Mouse (Mus musculus): ENCODE data around the gene Mitd1. TPM values are rescaled to one million over a fixed set of nuclear protein-coding genes. Genes with fewer than 3 reads are reported as not detected.

The Mitd1 gene
- 15.3 and 22.1 TPM in 2 replicates for polyA plus RNA-seq (2015; fragmentation: Nextera tagmentation; extraction: Ambion mirVana)

DNA sequence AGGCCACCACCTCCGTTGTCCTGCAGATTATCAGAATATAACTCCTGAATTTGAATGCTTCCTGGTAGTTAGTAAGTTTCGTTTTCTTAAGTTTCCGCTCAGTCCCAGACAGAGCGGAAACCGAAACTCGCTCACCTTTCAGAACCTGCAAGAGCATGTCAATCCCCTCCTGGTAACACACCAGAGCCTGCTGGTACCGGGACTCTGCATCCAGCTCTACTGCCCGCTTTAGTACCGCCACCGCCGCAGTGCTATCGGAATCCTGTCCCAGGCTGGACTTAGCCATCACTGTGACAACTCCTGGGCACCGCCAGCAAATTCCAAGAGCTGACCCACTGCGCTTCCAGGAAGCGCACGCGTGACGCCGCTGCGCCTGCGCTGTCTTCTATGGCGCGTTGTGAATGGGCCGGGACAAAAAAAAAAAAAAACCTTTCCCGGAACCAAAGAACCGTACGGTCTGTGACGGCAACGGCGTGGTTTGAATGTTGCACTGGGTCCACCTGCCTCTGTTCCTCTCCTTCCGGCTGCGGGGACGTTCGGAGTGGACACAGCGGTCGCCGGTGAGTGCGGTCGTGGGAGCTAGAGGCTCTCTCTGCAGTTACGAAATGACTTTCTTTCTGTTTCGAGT is at the start of gene Mitd1, which contains the start of gene Mrpl30:
TSS of gene Mitd1 (minus strand) at position 387 of the 628 bp plus-strand sequence.
TSS of gene Mrpl30 (plus strand) at position 453 of the 628 bp plus-strand sequence.
- peak within 1 kb of the TSS; percentile 62 for H3K9ac ChIP-seq (replicated peaks)
- H3K27me3 ChIP-seq (replicated peaks) = no peaks in the 10 kb centered on the region
- peak within 1 kb of the TSS; percentile 78 for H3K4me2 ChIP-seq
- peaks cover 13% of the 10 kb centered on the region for H3K36me3 ChIP-seq
- peaks cover 25% of the 10 kb centered on the region for H3K4me1 ChIP-seq
- ATAC-seq (ENCODE audit: low FRiP score) = peak; percentile 92
- no peaks in the 10 kb centered on the region for H3K9me3 ChIP-seq (replicated peaks)
- under 1% methylated on average over 41 of the region's 41 CpGs for WGBS
- H3K4me3 ChIP-seq (replicated peaks) = peak within 1 kb of the TSS; percentile 76
- H3K27ac ChIP-seq (replicated peaks) = peak within 1 kb of the TSS; percentile 81

DNA sequence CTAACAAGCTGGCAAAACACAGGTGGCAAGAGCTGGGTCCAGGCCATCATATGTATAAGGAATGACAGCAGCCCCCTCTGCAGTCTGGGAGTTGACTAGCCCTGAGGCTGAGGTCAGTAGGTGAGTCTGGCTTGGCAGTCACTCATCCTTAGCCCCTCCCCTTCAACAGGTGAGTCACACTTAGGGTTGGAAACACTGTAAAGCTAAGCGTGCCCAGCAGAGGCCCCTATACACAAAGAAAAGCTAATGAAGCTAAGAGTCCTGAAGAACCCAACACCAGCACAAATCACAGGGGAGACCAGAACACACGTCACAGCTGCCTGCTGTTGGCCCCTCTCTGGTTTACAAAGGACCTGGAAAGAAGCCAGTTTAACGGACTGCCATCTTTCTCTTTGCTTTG is 41.6 kb upstream of the Mitd1 start:
- no peak for ATAC-seq (ENCODE audit: low FRiP score)
- Histone ChIP-seq H3K4me2 (no peak overlapping the region), H3K9ac (replicated peaks) (no peak overlapping the region), H3K9me3 (replicated peaks) (no peaks in the 10 kb centered on the region), H3K27me3 (replicated peaks) (no peaks in the 10 kb centered on the region), H3K4me1 (no peaks in the 10 kb centered on the region), H3K27ac (replicated peaks) (no peak overlapping the region), H3K4me3 (replicated peaks) (no peak overlapping the region), H3K36me3 (no peaks in the 10 kb centered on the region)
- WGBS = 20% methylated on average over 3 of the region's 3 CpGs

DNA sequence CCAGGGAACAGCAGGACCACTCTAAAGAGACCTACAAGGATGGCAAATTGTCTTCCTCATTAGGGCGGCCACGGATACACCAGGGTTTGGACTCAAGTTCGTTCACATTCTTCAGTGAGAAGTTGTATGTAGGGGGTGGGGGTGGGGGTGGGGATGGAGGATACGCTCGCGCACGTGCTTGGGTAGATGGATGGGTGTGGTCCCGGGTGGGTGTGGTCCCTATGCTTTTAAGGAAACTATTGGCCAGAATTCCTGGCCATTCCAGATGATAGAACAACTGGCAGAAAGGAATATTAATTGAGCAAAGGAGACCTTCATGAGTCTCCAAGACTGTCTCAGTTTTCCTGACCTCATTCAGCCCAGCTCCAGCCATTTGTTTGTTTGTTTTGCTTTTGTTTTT is 35.8 kb upstream of the Mitd1 start:
- Histone ChIP-seq H3K4me3 (replicated peaks) (no peak overlapping the region), H3K9me3 (replicated peaks) (no peaks in the 10 kb centered on the region), H3K36me3 (no peaks in the 10 kb centered on the region), H3K4me1 (no peaks in the 10 kb centered on the region; the same call in 1 of the 2 replicates), H3K27ac (replicated peaks) (no peak overlapping the region), H3K27me3 (replicated peaks) (no peaks in the 10 kb centered on the region), H3K9ac (replicated peaks) (no peak overlapping the region), H3K4me2 (no peak overlapping the region)
- no peak for ATAC-seq (ENCODE audit: low FRiP score)
- WGBS = 84% methylated on average over 8 of the region's 8 CpGs

DNA sequence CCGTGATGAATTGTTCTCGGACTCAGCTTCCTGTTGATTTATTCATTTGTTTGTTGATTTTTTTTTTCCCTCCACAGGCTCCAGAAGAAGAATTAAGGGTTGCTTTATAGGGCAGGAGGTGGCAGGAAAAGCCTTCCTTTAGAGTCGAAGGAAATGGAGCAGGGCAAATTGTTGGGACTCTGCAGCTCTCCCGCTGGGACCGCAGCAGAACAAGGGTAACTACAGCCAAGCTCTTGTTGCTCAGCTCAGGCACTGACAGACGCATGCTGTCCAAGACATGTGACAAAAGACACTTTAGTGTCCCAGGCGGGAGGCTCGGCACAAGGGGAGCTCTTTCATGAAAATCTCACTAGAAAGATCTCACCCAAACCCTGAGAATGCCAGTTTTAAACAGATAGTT is 32.3 kb upstream of the Mitd1 start:
- Histone ChIP-seq H3K27me3 (replicated peaks) (no peaks in the 10 kb centered on the region), H3K4me3 (replicated peaks) (no peak overlapping the region)
- 40% methylated on average over 8 of the region's 8 CpGs for WGBS

DNA sequence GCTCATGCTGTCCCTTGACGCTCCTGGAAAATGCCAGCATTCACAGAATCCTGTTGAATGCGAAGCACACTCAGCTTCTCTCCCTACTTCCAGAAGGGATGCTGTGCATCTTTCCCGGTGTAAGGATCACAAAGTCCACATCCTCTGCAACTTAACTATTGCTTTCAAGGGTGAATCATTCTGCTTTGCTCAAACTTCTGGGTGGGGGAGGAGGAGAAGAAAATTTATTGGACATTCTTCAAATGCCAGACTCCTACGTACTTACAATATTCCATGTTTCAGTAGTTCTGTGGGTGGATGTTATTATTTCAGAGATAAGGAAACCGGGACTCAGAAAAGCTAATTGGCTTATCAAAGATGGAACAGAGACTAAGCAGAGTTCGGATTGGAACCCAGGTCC is 27.9 kb upstream of the Mitd1 start:
- ATAC-seq (ENCODE audit: low FRiP score) = no peak
- Histone ChIP-seq H3K36me3 (no peaks in the 10 kb centered on the region), H3K9me3 (replicated peaks) (no peaks in the 10 kb centered on the region), H3K27ac (replicated peaks) (no peak overlapping the region), H3K27me3 (replicated peaks) (no peaks in the 10 kb centered on the region), H3K9ac (replicated peaks) (no peak overlapping the region), H3K4me3 (replicated peaks) (no peak overlapping the region), H3K4me1 (no peaks in the 10 kb centered on the region; the same call in 1 of the 2 replicates), H3K4me2 (no peak overlapping the region)
- WGBS = 82% methylated on average over 6 of the region's 6 CpGs

More for the DNA sequence above, 32.3 kb upstream of the Mitd1 start:
- Histone ChIP-seq H3K4me1 (no peaks in the 10 kb centered on the region; the same call in 1 of the 2 replicates), H3K9me3 (replicated peaks) (no peaks in the 10 kb centered on the region), H3K27ac (replicated peaks) (no peak overlapping the region), H3K9ac (replicated peaks) (no peak overlapping the region), H3K36me3 (no peaks in the 10 kb centered on the region), H3K4me2 (no peak overlapping the region)
- ATAC-seq (ENCODE audit: low FRiP score) = no peak

DNA sequence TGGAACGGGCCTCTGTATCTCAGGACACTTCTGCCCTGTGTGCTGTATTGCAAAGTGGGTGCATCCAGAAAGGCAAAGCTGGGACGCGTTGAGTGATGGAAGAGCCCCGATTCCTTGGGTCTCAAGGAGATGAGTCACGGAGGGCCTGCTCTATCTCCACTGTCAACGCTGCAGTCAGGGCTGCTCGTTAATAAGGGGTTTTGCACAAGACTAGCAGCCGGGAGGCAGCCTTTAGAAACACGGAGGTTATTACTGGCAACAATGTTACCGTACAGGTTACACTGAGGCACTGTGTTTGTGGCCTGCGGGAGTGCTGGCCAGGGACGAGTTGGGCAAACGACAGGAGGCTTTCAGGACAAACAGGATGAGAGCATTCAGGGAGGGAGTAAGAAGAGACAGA is 27.5 kb upstream of the Mitd1 start:
- H3K9me3 ChIP-seq (replicated peaks) = no peaks in the 10 kb centered on the region
- no peaks in the 10 kb centered on the region for H3K36me3 ChIP-seq
- H3K27ac ChIP-seq (replicated peaks) = no peak overlapping the region
- H3K27me3 ChIP-seq (replicated peaks) = no peaks in the 10 kb centered on the region
- H3K4me2 ChIP-seq = no peak overlapping the region
- H3K9ac ChIP-seq (replicated peaks) = no peak overlapping the region
- ATAC-seq (ENCODE audit: low FRiP score) = no peak
- no peaks in the 10 kb centered on the region; the same call in 1 of the 2 replicates for H3K4me1 ChIP-seq
- no peak overlapping the region for H3K4me3 ChIP-seq (replicated peaks)
- WGBS = 76% methylated on average over 13 of the region's 13 CpGs

DNA sequence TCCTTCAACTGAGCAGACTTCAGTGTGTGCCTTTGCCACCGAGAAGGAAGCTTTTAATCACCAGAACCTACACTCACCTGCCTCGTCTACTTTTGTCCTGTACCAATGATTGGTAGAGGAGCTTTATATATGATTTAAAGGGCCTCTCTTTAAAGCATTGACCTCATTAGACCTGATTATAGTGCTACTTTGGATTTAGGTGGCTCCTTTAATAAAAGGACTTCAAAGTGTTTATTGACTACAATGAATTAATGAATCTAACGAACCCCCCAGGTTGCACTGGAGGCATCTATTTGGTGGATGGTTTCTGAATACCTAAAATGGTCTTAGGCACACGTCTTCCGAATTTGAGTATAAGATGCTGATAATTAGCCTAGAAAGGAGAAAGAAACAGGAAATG is 26.2 kb upstream of the Mitd1 start, which contains the start of gene Lyg2:
TSS of gene Lyg2 (minus strand) at position 101 of the 400 bp plus-strand sequence.
- Histone ChIP-seq H3K9ac (replicated peaks) (no peak within 1 kb of the TSS), H3K4me3 (replicated peaks) (no peak within 1 kb of the TSS), H3K36me3 (no peaks in the 10 kb centered on the region), H3K4me1 (no peaks in the 10 kb centered on the region), H3K27ac (replicated peaks) (no peak within 1 kb of the TSS), H3K9me3 (replicated peaks) (no peaks in the 10 kb centered on the region), H3K27me3 (replicated peaks) (no peaks in the 10 kb centered on the region), H3K4me2 (no peak within 1 kb of the TSS)
- ATAC-seq (ENCODE audit: low FRiP score) = no peak
- 75% methylated on average over 5 of the region's 5 CpGs for WGBS

DNA sequence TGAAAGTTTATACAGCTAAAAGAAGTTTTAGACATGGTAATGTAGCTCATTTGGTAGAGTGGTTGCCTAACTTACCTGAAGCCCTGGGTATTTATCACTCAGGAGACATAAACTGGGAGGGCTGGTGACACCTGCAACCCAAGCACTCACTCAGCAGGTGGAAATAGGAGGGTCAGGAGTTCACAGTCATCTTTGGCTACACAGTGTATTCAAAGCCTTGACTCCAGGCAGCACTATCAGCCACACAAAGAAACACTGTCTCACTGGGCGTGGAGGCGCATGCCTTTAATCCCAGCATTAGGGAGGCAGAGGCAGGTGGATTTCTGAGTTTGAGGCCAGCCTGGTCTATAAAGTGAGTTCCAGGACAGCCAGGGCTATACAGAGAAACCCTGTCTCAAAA is 22.5 kb upstream of the Mitd1 start:
- H3K36me3 ChIP-seq = no peaks in the 10 kb centered on the region
- H3K4me1 ChIP-seq = no peaks in the 10 kb centered on the region
- 83% methylated on average over 2 of the region's 2 CpGs for WGBS
- H3K4me2 ChIP-seq = no peak overlapping the region
- no peak overlapping the region for H3K9ac ChIP-seq (replicated peaks)
- H3K4me3 ChIP-seq (replicated peaks) = no peak overlapping the region
- no peaks in the 10 kb centered on the region for H3K27me3 ChIP-seq (replicated peaks)
- H3K9me3 ChIP-seq (replicated peaks) = no peaks in the 10 kb centered on the region
- ATAC-seq (ENCODE audit: low FRiP score) = no peak
- no peak overlapping the region for H3K27ac ChIP-seq (replicated peaks)

DNA sequence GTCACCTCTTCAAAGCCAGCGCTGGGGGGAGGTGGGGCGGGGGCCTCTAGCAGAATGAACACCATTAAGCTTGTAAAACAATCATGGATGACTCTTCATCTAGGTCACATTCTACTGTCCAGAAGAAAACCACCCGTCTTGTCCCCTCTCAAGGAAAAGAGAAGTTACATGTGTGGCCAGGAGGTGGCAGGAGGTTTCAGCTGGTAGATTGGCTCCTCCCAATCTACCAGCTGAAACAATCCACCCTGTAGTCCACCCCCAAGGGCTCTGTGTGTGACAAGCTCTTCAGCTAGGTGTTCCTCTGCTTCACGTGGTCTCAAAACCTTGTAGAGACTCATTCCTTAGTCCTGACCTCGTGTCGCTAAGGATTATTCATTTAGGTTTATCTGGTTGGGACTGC is 13.0 kb upstream of the Mitd1 start:
- Histone ChIP-seq H3K9me3 (replicated peaks) (no peaks in the 10 kb centered on the region), H3K9ac (replicated peaks) (no peak overlapping the region), H3K36me3 (peaks cover 14% of the 10 kb centered on the region), H3K27ac (replicated peaks) (no peak overlapping the region), H3K4me3 (replicated peaks) (no peak overlapping the region), H3K4me2 (no peak overlapping the region), H3K4me1 (no peaks in the 10 kb centered on the region), H3K27me3 (replicated peaks) (no peaks in the 10 kb centered on the region)
- WGBS = 36% methylated on average over 6 of the region's 6 CpGs
- ATAC-seq (ENCODE audit: low FRiP score) = no peak

DNA sequence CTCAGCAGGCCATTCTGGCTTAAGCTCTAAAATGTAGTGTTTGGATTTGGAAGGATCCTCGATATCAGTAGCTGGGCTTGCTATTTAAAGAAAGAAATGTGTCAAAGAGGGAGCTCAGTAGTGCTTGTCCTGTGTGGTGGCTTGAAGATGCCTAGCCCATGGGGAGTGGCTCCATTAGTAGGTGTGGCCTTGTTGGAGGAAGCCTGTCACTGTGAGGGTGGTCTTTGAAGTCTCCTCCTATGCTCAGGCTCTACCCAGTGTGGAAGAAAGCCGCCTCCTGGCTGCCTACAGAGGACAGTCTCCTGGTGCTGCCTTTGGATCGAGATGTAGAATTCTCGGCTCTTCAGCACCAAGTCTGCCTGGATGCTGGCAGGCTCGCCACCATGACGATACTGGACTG is 10.1 kb upstream of the Mitd1 start:
- 55% methylated on average over 6 of the region's 6 CpGs for WGBS
- Histone ChIP-seq H3K9me3 (replicated peaks) (no peaks in the 10 kb centered on the region), H3K27me3 (replicated peaks) (no peaks in the 10 kb centered on the region), H3K4me1 (no peaks in the 10 kb centered on the region), H3K9ac (replicated peaks) (no peak overlapping the region), H3K36me3 (peaks cover 36% of the 10 kb centered on the region), H3K4me3 (replicated peaks) (no peak overlapping the region), H3K27ac (replicated peaks) (no peak overlapping the region), H3K4me2 (no peak overlapping the region)
- no peak for ATAC-seq (ENCODE audit: low FRiP score)

DNA sequence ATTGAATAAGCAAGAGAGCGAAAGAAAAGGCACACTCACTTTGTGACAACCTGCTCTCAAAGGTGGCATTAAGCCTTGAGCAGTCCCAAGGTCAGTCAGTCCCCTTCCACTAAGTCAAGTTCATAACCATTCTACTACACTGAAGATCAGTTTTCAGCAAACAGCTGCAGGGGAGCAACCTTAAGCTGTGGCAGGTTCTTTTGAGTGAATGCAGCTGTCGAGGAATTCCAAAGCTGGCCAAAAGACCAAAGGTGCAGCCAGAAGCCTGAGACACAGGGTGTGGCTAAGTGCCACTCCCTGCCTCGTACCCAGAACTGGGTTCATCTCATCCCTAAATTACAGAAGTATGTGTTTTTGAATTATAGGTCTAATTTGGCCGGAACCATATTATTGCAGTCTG is 9.6 kb upstream of the Mitd1 start:
- peaks cover 40% of the 10 kb centered on the region for H3K36me3 ChIP-seq
- no peaks in the 10 kb centered on the region for H3K4me1 ChIP-seq
- H3K27ac ChIP-seq (replicated peaks) = no peak overlapping the region
- ATAC-seq (ENCODE audit: low FRiP score) = no peak
- H3K9me3 ChIP-seq (replicated peaks) = no peaks in the 10 kb centered on the region
- no peak overlapping the region for H3K9ac ChIP-seq (replicated peaks)
- no peak overlapping the region for H3K4me3 ChIP-seq (replicated peaks)
- WGBS = 85% methylated on average over 4 of the region's 4 CpGs
- no peaks in the 10 kb centered on the region for H3K27me3 ChIP-seq (replicated peaks)
- no peak overlapping the region for H3K4me2 ChIP-seq

DNA sequence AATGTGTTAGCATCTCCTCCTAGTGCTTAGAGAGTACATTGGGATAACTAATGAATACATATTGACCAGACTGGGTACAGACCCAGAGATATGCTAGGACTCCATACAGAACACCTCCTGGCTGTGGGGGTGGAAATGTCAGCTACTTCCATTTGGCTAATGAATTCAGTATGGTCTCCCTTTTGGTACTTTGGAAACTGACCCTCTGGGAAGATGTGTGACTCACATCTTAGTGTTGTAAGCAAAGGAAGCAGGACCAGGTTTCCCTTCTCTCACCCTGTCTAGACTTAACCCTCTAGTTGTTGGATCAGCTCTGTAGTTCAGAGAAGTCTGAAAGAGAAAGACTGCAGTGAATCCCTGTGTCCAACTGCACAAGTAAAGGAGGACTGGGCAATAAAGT is 4.4 kb upstream of the Mitd1 start:
- H3K27ac ChIP-seq (replicated peaks) = no peak overlapping the region
- H3K9ac ChIP-seq (replicated peaks) = no peak overlapping the region
- no peaks in the 10 kb centered on the region for H3K9me3 ChIP-seq (replicated peaks)
- no peak overlapping the region for H3K4me2 ChIP-seq
- peaks cover 19% of the 10 kb centered on the region for H3K4me1 ChIP-seq
- H3K4me3 ChIP-seq (replicated peaks) = no peak overlapping the region
- H3K27me3 ChIP-seq (replicated peaks) = no peaks in the 10 kb centered on the region
- ATAC-seq (ENCODE audit: low FRiP score) = no peak
- H3K36me3 ChIP-seq = peaks cover 45% of the 10 kb centered on the region

Measured in neural tube, embryonic 15.5 days (tissue).